Mouse (Mus musculus): ENCODE measurements around the gene Prss27. TPM values are rescaled to one million over a fixed set of nuclear protein-coding genes. Genes with fewer than 3 reads are reported as not detected.
A peak's percentile ranks its signal among the peaks of the same experiment; 100 is the strongest.
"Not testable (repeated sequence)": the region's sequence is repeated elsewhere in the genome, so short reads cannot be mapped to it uniquely, and the experiment has no call there.

Gene Prss27
- polyA plus RNA-seq, 1 experiment from 2014 or later = 0.11 TPM

GRCm38 (mm10) chr17:24072919-24073696 is 35.2 kb downstream of the Prss27 start, which contains the start of gene Kctd5:
Kctd5 (minus strand) TSS chr17:24073485.
- Histone ChIP-seq H3K36me3 (0 out of 2 replicates have a peak, but pooled peaks cover 4% of the 10 kb centered on the region), H3K4me3 (replicated peaks) (peak within 1 kb of the TSS; percentile 97), H3K27ac (peak within 1 kb of the TSS; percentile 90), H3K9ac (peak within 1 kb of the TSS; percentile 98), H3K27me3 (replicated peaks) (no peaks in the 10 kb centered on the region), H3K9me3 (no peaks in the 10 kb centered on the region), H3K4me2 (replicated peaks) (peak within 1 kb of the TSS; percentile 70), H3K4me1 (replicated peaks) (peaks cover 12% of the 10 kb centered on the region)
- ATAC-seq = peak; percentile 98
- under 1% methylated on average over 62 of the region's 62 CpGs for WGBS

DNA sequence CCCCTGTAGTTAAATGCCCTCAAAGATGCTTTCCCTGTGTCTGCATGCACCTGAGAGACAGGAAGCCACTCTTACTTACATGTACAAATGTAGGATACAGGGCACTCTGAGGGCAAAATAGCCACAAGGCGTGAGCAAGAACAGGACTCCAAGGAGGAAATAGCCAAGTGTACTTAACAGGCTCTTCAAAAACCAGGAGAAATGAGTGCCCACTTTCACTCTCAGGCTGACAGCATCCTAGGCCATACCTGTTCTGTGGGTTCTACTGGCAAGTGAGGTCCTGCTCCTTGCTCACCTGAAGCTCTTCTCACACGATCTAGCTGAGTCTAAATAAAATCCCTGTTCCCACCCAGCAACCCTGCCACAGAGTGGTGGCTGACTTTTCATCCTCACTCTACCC is 39.2 kb downstream of the Prss27 start:
- Histone ChIP-seq H3K9ac (no peak overlapping the region), H3K27ac (no peak overlapping the region), H3K4me3 (replicated peaks) (no peak overlapping the region), H3K27me3 (replicated peaks) (no peaks in the 10 kb centered on the region), H3K4me1 (replicated peaks) (peaks cover under 1% of the 10 kb centered on the region), H3K9me3 (no peaks in the 10 kb centered on the region), H3K36me3 (peaks cover 19% of the 10 kb centered on the region), H3K4me2 (replicated peaks) (no peak overlapping the region)
- ATAC-seq = no peak
- 89% methylated on average over 2 of the region's 2 CpGs for WGBS

GRCm38 (mm10) chr17:24084593-24084992 is 46.6 kb downstream of the Prss27 start:
- peaks cover 16% of the 10 kb centered on the region for H3K36me3 ChIP-seq
- WGBS = 62% methylated on average over 1 of the region's 1 CpGs
- no peak overlapping the region for H3K4me3 ChIP-seq (replicated peaks)
- no peaks in the 10 kb centered on the region for H3K4me1 ChIP-seq (replicated peaks)
- no peak overlapping the region for H3K27ac ChIP-seq
- no peak overlapping the region for H3K4me2 ChIP-seq (replicated peaks)
- no peak overlapping the region for H3K9ac ChIP-seq
- no peaks in the 10 kb centered on the region for H3K9me3 ChIP-seq
- ATAC-seq = no peak
- H3K27me3 ChIP-seq (replicated peaks) = no peaks in the 10 kb centered on the region

DNA sequence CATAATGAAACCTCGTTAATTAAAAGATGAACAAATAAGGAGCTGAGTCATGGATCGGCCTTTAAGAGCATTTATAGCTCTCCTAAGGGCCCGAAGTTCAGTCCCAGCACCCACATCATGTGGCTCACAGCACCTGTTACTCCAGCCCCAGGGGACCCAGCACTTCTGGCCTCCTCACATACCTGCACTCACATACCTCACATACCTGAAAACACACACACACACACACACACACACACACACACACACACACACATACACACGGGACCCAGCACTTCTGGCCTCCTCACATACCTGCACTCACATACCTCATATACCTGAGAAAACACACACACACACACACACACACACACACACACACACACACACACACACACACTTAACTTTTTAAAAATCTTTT is 48.5 kb downstream of the Prss27 start:
- not testable (repeated sequence) for H3K27ac ChIP-seq; H3K4me3 ChIP-seq (replicated peaks); H3K9me3 ChIP-seq; H3K4me1 ChIP-seq (replicated peaks); ATAC-seq; H3K9ac ChIP-seq; H3K27me3 ChIP-seq (replicated peaks); H3K4me2 ChIP-seq (replicated peaks)
- WGBS = 83% methylated on average over 4 of the region's 4 CpGs
- H3K36me3 ChIP-seq = peaks cover 17% of the 10 kb centered on the region

DNA sequence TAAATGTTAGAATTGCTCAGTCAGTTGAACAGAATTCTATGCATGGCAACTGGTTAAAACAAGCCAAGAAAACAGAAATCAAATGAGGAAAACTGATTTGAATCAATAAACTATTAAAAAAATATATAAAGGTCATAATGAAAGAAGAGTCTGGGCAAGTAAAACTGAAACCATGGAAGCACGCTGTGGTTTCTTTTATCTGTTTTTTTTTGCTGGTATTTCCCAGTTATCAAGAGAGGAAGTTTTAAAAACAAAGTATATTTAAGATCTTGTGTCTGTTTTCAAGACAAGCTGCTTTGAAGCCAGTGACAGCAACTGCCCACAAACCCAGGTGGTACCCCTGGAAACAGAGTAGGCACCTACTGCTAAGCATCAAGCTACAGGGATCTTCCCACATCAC is 52.6 kb downstream of the Prss27 start:
- Histone ChIP-seq H3K27me3 (replicated peaks) (no peaks in the 10 kb centered on the region), H3K27ac (no peak overlapping the region), H3K36me3 (peaks cover 21% of the 10 kb centered on the region), H3K9ac (no peak overlapping the region), H3K9me3 (no peaks in the 10 kb centered on the region), H3K4me3 (replicated peaks) (no peak overlapping the region), H3K4me1 (replicated peaks) (no peaks in the 10 kb centered on the region), H3K4me2 (replicated peaks) (no peak overlapping the region)
- 96% methylated on average over 1 of the region's 1 CpGs for WGBS
- ATAC-seq = no peak

Other genes with a start within 250 kb of the Prss27 start
- gene Srrm2, start 247.6 kb upstream of the Prss27 start, polyA plus RNA-seq (2015; fragmentation: Nextera tagmentation; extraction: Ambion mirVana) = 408 and 435 TPM in 2 replicates
- gene Elob, start 209.0 kb upstream of the Prss27 start, polyA plus RNA-seq (2015; fragmentation: Nextera tagmentation; extraction: Ambion mirVana) = 939 and 946 TPM in 2 replicates
- gene Prss33, start 202.1 kb upstream of the Prss27 start, polyA plus RNA-seq (2015; fragmentation: Nextera tagmentation; extraction: Ambion mirVana) = 0.14 and 0.20 TPM in 2 replicates
- 5.1 and 9.9 TPM in 2 replicates for gene Prss32, start 194.3 kb upstream of the Prss27 start, polyA plus RNA-seq (2015; fragmentation: Nextera tagmentation; extraction: Ambion mirVana)
- gene Prss41, start 194.0 kb upstream of the Prss27 start, polyA plus RNA-seq (2015; fragmentation: Nextera tagmentation; extraction: Ambion mirVana) = 2.1 and 3.3 TPM in 2 replicates
- not detected in 2 replicates for gene Prss21, start 170.1 kb upstream of the Prss27 start, polyA plus RNA-seq (2015; fragmentation: Nextera tagmentation; extraction: Ambion mirVana)
- gene Dcpp1, start 157.3 kb upstream of the Prss27 start, polyA plus RNA-seq (2015; fragmentation: Nextera tagmentation; extraction: Ambion mirVana) = not detected in 2 replicates
- not detected in 2 replicates for gene Dcpp2, start 157.3 kb upstream of the Prss27 start, polyA plus RNA-seq (2015; fragmentation: Nextera tagmentation; extraction: Ambion mirVana)
- not detected in 2 replicates for gene Dcpp3, start 120.7 kb upstream of the Prss27 start, polyA plus RNA-seq (2015; fragmentation: Nextera tagmentation; extraction: Ambion mirVana)
- gene Sbp, start 96.5 kb upstream of the Prss27 start, polyA plus RNA-seq (2015; fragmentation: Nextera tagmentation; extraction: Ambion mirVana) = not detected in 2 replicates
- gene Sbpl, start 82.9 kb upstream of the Prss27 start, polyA plus RNA-seq (2015; fragmentation: Nextera tagmentation; extraction: Ambion mirVana) = not detected in 2 replicates
- gene Prss30, start 57.6 kb upstream of the Prss27 start, polyA plus RNA-seq (2015; fragmentation: Nextera tagmentation; extraction: Ambion mirVana) = 1.4 and 2.2 TPM in 2 replicates
- not detected in 2 replicates for gene Prss22, start 40.0 kb upstream of the Prss27 start, polyA plus RNA-seq (2015; fragmentation: Nextera tagmentation; extraction: Ambion mirVana)
- 64.5 and 66.6 TPM in 2 replicates for gene Kctd5, start 35.3 kb downstream of the Prss27 start, polyA plus RNA-seq (2015; fragmentation: Nextera tagmentation; extraction: Ambion mirVana)
- 35.8 and 36.0 TPM in 2 replicates for gene Pdpk1, start 112.8 kb downstream of the Prss27 start, polyA plus RNA-seq (2015; fragmentation: Nextera tagmentation; extraction: Ambion mirVana)
- 34.3 and 43.5 TPM in 2 replicates for gene Amdhd2, start 125.6 kb downstream of the Prss27 start, polyA plus RNA-seq (2015; fragmentation: Nextera tagmentation; extraction: Ambion mirVana)
- gene Atp6v0c, start 131.6 kb downstream of the Prss27 start, polyA plus RNA-seq (2015; fragmentation: Nextera tagmentation; extraction: Ambion mirVana) = 572 and 634 TPM in 2 replicates
- gene Tbc1d24, start 167.4 kb downstream of the Prss27 start, polyA plus RNA-seq (2015; fragmentation: Nextera tagmentation; extraction: Ambion mirVana) = 4.7 and 5.9 TPM in 2 replicates
- 5.9 and 6.2 TPM in 2 replicates for gene Ntn3, start 171.4 kb downstream of the Prss27 start, polyA plus RNA-seq (2015; fragmentation: Nextera tagmentation; extraction: Ambion mirVana)
- gene Tedc2, start 182.7 kb downstream of the Prss27 start, polyA plus RNA-seq (2015; fragmentation: Nextera tagmentation; extraction: Ambion mirVana) = 9.9 and 10.1 TPM in 2 replicates
- gene Ccnf, start 213.3 kb downstream of the Prss27 start, polyA plus RNA-seq (2015; fragmentation: Nextera tagmentation; extraction: Ambion mirVana) = 50.1 and 51.9 TPM in 2 replicates

Data from intestine, embryonic 15.5 days (tissue).